Mouse (Mus musculus) hindbrain, embryonic 14.5 days (tissue): ENCODE data around the gene Polr2a. TPM values are rescaled to one million over a fixed set of nuclear protein-coding genes. Genes with fewer than 3 reads are reported as not detected.

Experiments used
- ATAC-seq: fragments of 200-750 bp; cut with Nextera tagmentation; 2 replicates; pipeline ENCODE4 v1.8.0; 2017; ENCODE audit warnings: moderate number of reproducible peaks, mild to moderate bottlenecking, moderate TSS enrichment, moderate library complexity; ENCODE audit not compliant: low FRiP score
- DNase-seq: peaks from one replicate; pipeline ENCODE4 v3.0.0-alpha.2; 2015; ENCODE audit warnings: low spot score
- H3K27ac ChIP-seq: fragments of 300-500 bp; sonication (generic); 2 replicates; pipeline ENCODE4 v1.5.1; 2014; ENCODE audit warnings: mild to moderate bottlenecking, moderate library complexity
- H3K27me3 ChIP-seq: fragments of 300-500 bp; sonication (generic); 2 replicates; pipeline ENCODE4 v1.6.1; 2014; ENCODE audit warnings: mild to moderate bottlenecking, low read length, mixed read lengths; ENCODE audit not compliant: control insufficient read depth, insufficient read depth
- H3K36me3 ChIP-seq: fragments of 300-500 bp; sonication (generic); replicated peaks from 2 replicates; pipeline ENCODE4 v1.6.1; 2014; ENCODE audit not compliant: control insufficient read depth, insufficient read depth
- H3K4me1 ChIP-seq: fragments of 300-500 bp; sonication (generic); replicated peaks from 2 replicates; pipeline ENCODE4 v1.6.1; 2014; ENCODE audit warnings: antibody characterized with exemption, low read length, mixed read lengths; ENCODE audit not compliant: control insufficient read depth, insufficient read depth
- H3K4me2 ChIP-seq: fragments of 300-500 bp; sonication (generic); replicated peaks from 2 replicates; pipeline ENCODE4 v1.6.1; 2014; ENCODE audit warnings: mild to moderate bottlenecking, moderate library complexity
- H3K4me3 ChIP-seq: fragments of 300-500 bp; sonication (generic); replicated peaks from 2 replicates; pipeline ENCODE4 v1.5.1; 2014; ENCODE audit warnings: mild to moderate bottlenecking, low read length
- H3K9ac ChIP-seq: fragments of 300-500 bp; sonication (generic); 2 replicates; pipeline ENCODE4 v1.6.1; 2014
- H3K9me3 ChIP-seq: fragments of 300-500 bp; sonication (generic); 2 replicates; pipeline ENCODE4 v1.6.1; 2016; ENCODE audit warnings: low read length; ENCODE audit not compliant: control insufficient read depth
- whole genome bisulfite sequencing: fragments of 180-500 bp; shearing (Covaris S2); extraction: QIAGEN DNeasy Blood & Tissue Kit; methylation state at CpG from one replicate; pipeline ENCODE4 v1.1.7; 2014; 5-methylcytosine and 5-hydroxymethylcytosine counted together
- polyA plus RNA-seq: library from polyadenylated mRNA; unstranded; fragments of >200 nt; fragmentation: Nextera tagmentation; extraction: Ambion mirVana; gene quantifications from 2 replicates; pipeline ENCODE4 v1.2.1, GENCODE M21; 2014

Polr2a gene
- polyA plus RNA-seq, 1 experiment from 2014 or later, result 24.3 TPM

GRCm38 (mm10) chr11:69775716-69776115 lies 17.3 kb upstream of the Polr2a start:
- 68% methylated on average over 10 of the region's 10 CpGs for WGBS
- Histone ChIP-seq H3K9me3 (no peaks in the 10 kb centered on the region), H3K27me3 (no peaks in the 10 kb centered on the region), H3K4me3 (no peak overlapping the region), H3K36me3 (peaks cover 20% of the 10 kb centered on the region; the same call in 1 of the 2 replicates), H3K9ac (no peak overlapping the region), H3K4me2 (no peak overlapping the region), H3K4me1 (no peaks in the 10 kb centered on the region), H3K27ac (no peak overlapping the region)
- no peak for ATAC-seq
- DNase-seq, result no peak

DNA sequence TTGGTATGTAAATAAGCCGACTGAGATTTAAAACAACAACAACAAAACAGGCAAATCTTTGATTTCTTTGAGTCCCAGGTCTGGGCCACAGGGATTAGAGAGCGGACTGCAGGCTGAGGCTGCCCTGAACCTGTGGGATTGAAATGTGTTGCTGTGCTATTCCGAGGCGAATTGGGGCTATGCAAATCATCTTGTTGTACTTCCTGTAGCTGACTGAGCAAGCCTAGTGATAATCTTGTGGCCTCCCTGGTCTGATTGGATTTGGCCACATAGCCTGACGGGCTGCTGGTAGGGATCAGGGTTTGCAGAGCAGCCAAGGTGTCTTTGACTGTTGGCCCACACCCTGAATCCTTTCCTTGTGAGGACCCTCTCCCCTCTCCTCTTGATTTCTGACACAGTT lies 16.5 kb upstream of the Polr2a start:
- Histone ChIP-seq H3K9ac (no peak overlapping the region), H3K4me3 (no peak overlapping the region), H3K36me3 (peaks cover 20% of the 10 kb centered on the region; the same call in 1 of the 2 replicates), H3K4me1 (no peaks in the 10 kb centered on the region), H3K27ac (no peak overlapping the region), H3K27me3 (no peaks in the 10 kb centered on the region), H3K4me2 (no peak overlapping the region), H3K9me3 (no peaks in the 10 kb centered on the region)
- ATAC-seq (no peak), DNase-seq (no peak)
- 57% methylated on average over 5 of the region's 5 CpGs for WGBS

- DNase-seq, result no peak
- peaks cover 19% of the 10 kb centered on the region for H3K4me1 ChIP-seq
- H3K9ac ChIP-seq, result peak overlapping the region; percentile 94
- no peaks in the 10 kb centered on the region for H3K36me3 ChIP-seq
- peak overlapping the region; percentile 81; the same call in 1 of the 2 replicates for H3K4me3 ChIP-seq
- 71% methylated on average over 4 of the region's 4 CpGs for WGBS
- H3K27ac ChIP-seq, result no peak overlapping the region
- no peak for ATAC-seq
- H3K9me3 ChIP-seq, result no peaks in the 10 kb centered on the region
- peak overlapping the region; percentile 54 for H3K4me2 ChIP-seq
- H3K27me3 ChIP-seq, result no peaks in the 10 kb centered on the region
These were observed 9.1 kb upstream of the Polr2a start for GRCm38 (mm10) chr11:69767625-69767909.

DNA sequence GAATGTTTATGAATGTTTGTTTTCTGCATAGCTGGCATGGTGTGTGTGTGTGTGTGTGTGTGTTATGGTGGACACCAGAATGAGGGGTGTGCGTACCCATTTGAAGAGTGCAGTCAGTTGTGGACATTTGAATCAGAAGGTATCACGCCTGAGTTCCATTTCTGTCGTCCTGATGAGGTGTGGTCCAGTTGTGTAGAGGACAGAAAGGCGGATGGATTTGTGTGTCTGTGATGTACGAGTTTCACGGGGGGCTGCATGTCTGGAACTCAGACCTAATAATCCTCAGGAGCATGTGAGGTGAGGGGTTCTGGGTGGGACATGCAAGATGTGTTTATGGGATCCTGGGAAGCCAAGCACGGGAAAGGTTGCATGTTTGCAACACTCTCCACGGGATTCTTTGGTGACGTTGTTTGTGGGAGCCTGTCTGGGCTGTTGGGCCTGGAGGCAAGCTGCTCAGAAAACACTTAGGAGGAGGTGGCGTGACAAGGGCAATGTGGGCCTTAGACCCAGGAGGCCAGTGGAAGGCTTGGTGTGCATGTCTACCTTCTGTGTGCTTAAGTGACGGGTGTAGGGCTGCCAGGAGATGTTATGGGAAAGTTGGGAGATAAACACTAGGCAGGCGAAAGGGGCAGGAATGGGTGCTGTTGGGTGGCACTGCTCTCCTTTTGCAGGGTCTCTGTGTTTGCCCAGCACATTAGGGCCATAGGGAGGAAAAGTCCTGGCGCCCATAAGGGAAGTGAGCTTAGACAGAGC lies 8.6 kb upstream of the Polr2a start:
- H3K27ac ChIP-seq, result peak overlapping the region; percentile 90; the same call in 1 of the 2 replicates
- DNase-seq (no peak), ATAC-seq (no peak)
- peaks cover 19% of the 10 kb centered on the region for H3K4me1 ChIP-seq
- H3K4me3 ChIP-seq, result peak overlapping the region; percentile 81
- WGBS, result 72% methylated on average over 13 of the region's 13 CpGs
- H3K36me3 ChIP-seq, result no peaks in the 10 kb centered on the region
- H3K9me3 ChIP-seq, result no peaks in the 10 kb centered on the region
- H3K9ac ChIP-seq, result peak overlapping the region; percentile 94
- H3K4me2 ChIP-seq, result peak overlapping the region; percentile 54
- no peaks in the 10 kb centered on the region for H3K27me3 ChIP-seq

DNA sequence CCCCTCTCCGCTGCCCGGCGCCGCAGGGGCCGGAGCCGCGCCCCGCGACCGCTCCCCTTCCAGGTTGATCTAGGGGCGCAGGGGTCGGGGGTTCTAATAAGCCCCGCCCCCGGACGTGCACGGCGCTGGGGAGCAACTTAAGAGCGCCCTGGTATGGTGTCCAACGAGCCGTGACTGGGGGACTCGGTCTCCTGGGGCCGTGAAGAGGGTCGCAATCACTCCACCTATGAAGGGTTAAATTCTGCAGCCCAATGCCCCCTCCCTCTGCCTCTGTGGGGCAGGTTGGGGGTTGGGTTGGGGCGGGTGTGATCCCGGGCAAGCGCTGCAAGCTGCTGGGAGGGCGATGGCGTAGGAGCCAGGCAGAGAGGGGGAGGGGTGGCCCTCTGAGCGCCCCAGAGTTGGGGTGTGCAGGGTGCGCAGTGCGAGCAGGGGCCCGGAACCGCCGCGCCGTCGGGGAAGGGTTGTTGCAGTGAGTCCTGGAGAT lies 7.7 kb upstream of the Polr2a start:
- no peaks in the 10 kb centered on the region for H3K36me3 ChIP-seq

DNA sequence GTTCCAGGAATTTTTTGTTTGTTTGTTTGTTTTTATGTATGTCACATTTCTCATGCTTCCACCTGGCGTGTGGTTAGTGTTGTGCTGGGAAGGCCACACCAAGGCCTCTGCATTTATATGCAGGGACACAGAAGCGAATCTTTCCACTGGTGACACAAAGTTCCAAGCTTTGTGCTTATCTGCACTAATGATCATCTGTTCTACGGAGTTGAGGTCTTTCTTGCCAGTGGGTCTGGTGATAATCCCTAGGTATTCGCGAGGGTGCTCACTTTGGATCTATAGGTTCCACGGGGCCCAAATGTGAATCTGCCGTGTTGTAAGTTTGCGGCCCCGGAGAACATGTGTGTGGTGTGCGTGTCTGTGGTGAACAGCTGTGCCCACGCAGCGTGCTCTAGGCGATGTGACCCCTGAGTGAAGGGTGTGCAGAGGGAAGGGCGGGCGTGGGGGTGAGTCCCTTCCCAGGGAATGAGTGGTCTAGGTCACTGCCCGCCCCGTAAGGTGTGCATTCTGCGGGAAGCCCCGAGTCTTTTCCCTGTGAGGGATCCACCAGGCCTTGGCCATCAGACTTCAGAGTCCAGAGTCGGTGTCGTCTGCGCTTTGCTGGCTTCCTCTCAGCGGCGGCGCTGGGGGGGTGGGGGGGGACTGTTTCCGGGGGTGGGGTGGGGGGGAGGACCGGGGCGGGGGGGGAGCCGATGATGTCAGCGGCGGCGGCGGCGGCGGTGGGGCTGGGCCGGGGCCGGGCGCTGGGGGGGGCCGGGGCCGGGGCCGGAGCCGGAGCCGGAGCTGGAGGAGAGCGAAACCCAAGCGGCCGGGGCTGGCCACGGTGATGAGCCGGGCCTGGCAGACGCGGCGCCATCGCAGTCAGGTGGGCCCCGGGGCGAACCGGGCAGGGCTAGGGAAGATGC lies 7.0 kb upstream of the Polr2a start, which contains the start of gene Zbtb4:
Gene Zbtb4 (plus strand): TSS at position 692 of the 905 bp plus-strand sequence.
- peak; percentile 61 for ATAC-seq
- Histone ChIP-seq H3K4me3 (peak within 1 kb of the TSS; percentile 81), H3K36me3 (no peaks in the 10 kb centered on the region), H3K4me2 (peak within 1 kb of the TSS; percentile 54), H3K4me1 (peaks cover 21% of the 10 kb centered on the region), H3K27me3 (no peaks in the 10 kb centered on the region), H3K9ac (peak within 1 kb of the TSS; percentile 94), H3K27ac (peak within 1 kb of the TSS; percentile 90), H3K9me3 (no peaks in the 10 kb centered on the region)
- peak; percentile 42 for DNase-seq
- WGBS, result 13% methylated on average over 51 of the region's 55 CpGs

More for the DNA sequence above, 7.7 kb upstream of the Polr2a start:
- 1% methylated on average over 36 of the region's 37 CpGs for WGBS
- Histone ChIP-seq H3K9ac (peak overlapping the region; percentile 94), H3K9me3 (no peaks in the 10 kb centered on the region), H3K4me1 (peaks cover 19% of the 10 kb centered on the region), H3K4me3 (peak overlapping the region; percentile 81), H3K27ac (peak overlapping the region; percentile 90), H3K27me3 (no peaks in the 10 kb centered on the region), H3K4me2 (peak overlapping the region; percentile 54)
- DNase-seq (peak; percentile 48), ATAC-seq (peak; percentile 82)

DNA sequence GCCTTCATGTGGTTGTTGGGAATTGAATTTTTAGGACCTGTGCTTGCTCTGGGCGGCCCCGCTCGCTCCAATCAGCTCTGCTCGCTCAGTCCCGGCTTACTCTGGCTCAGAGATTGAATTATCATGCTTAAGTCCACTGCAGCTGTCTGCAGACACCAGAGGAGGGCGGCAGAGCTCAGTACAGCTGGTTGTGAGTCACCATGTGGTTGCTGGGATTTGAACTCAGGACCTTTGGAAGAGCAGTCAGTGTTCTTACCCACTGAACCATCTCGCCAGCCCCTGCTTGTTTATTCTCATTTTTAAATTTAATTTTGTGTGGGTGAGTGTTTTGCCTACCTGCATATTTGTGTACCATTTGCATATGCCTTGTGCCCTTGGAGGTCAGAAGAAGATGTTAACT lies 5.1 kb upstream of the Polr2a start:
- Histone ChIP-seq H3K36me3 (no peaks in the 10 kb centered on the region), H3K4me1 (peaks cover 29% of the 10 kb centered on the region), H3K4me3 (no peak overlapping the region), H3K27me3 (no peaks in the 10 kb centered on the region), H3K9me3 (no peaks in the 10 kb centered on the region), H3K4me2 (no peak overlapping the region), H3K27ac (no peak overlapping the region), H3K9ac (no peak overlapping the region)
- DNase-seq (no peak), ATAC-seq (no peak)
- WGBS, result 64% methylated on average over 7 of the region's 7 CpGs

GRCm38 (mm10) chr11:69761868-69762267 lies 3.4 kb upstream of the Polr2a start, which contains the start of gene Slc35g3:
Gene Slc35g3 (minus strand): TSS chr11:69761968.
- ATAC-seq (no peak), DNase-seq (no peak)
- Histone ChIP-seq H3K27me3 (no peaks in the 10 kb centered on the region), H3K9ac (no peak within 1 kb of the TSS), H3K27ac (peak within 1 kb of the TSS; percentile 99), H3K4me1 (peaks cover 28% of the 10 kb centered on the region), H3K4me3 (no peak within 1 kb of the TSS), H3K36me3 (no peaks in the 10 kb centered on the region), H3K4me2 (no peak within 1 kb of the TSS), H3K9me3 (no peaks in the 10 kb centered on the region)
- WGBS, result 81% methylated on average over 1 of the region's 1 CpGs

GRCm38 (mm10) chr11:69760901-69761200 lies 2.4 kb upstream of the Polr2a start:
- Histone ChIP-seq H3K27me3 (no peaks in the 10 kb centered on the region), H3K4me1 (peaks cover 32% of the 10 kb centered on the region), H3K27ac (peak overlapping the region; percentile 99), H3K9ac (no peak overlapping the region), H3K36me3 (no peaks in the 10 kb centered on the region), H3K4me3 (no peak overlapping the region), H3K4me2 (no peak overlapping the region), H3K9me3 (no peaks in the 10 kb centered on the region)
- ATAC-seq (no peak), DNase-seq (no peak)
- 93% methylated on average over 7 of the region's 7 CpGs for WGBS
